Mouse (Mus musculus): ENCODE data around the gene Nat8f5. TPM values are rescaled to one million over a fixed set of nuclear protein-coding genes. Genes with fewer than 3 reads are reported as not detected.
"Not testable (repeated sequence)": the region's sequence is repeated elsewhere in the genome, so short reads cannot be mapped to it uniquely, and the experiment has no call there.

Nat8f5 gene
- polyA plus RNA-seq, 1 experiment from 2014 or later = not detected

GRCm38 (mm10) chr6:85831796-85832321 is 11.1 kb upstream of the Nat8f5 start, which contains the start of gene Nat8:
TSS of gene Nat8 (minus strand) at chr6:85832082.
- Histone ChIP-seq H3K4me1 (no peaks in the 10 kb centered on the region), H3K4me3 (replicated peaks) (no peak within 1 kb of the TSS), H3K27ac (no peak within 1 kb of the TSS), H3K4me2 (no peak within 1 kb of the TSS), H3K9ac (no peak within 1 kb of the TSS), H3K36me3 (replicated peaks) (no peaks in the 10 kb centered on the region), H3K27me3 (no peaks in the 10 kb centered on the region), H3K9me3 (no peaks in the 10 kb centered on the region)
- ATAC-seq (ENCODE audit: low FRiP score) = no peak
- 90% methylated on average over 7 of the region's 7 CpGs for WGBS

- no peaks in the 10 kb centered on the region for H3K27me3 ChIP-seq
- no peaks in the 10 kb centered on the region for H3K4me1 ChIP-seq
- H3K4me2 ChIP-seq = no peak overlapping the region
- H3K27ac ChIP-seq = no peak overlapping the region
- no peaks in the 10 kb centered on the region for H3K9me3 ChIP-seq
- no peak for ATAC-seq (ENCODE audit: low FRiP score)
- no peak overlapping the region for H3K9ac ChIP-seq
- 78% methylated on average over 1 of the region's 1 CpGs for WGBS
- H3K36me3 ChIP-seq (replicated peaks) = no peaks in the 10 kb centered on the region
- no peak overlapping the region for H3K4me3 ChIP-seq (replicated peaks)
Measured at GRCm38 (mm10) chr6:85829462-85829861, 8.7 kb upstream of the Nat8f5 start.

- 83% methylated on average over 2 of the region's 2 CpGs for WGBS
- no peaks in the 10 kb centered on the region for H3K9me3 ChIP-seq
Measured at GRCm38 (mm10) chr6:85825886-85826285, 5.1 kb upstream of the Nat8f5 start.

GRCm38 (mm10) chr6:85823382-85824090 is 2.8 kb upstream of the Nat8f5 start:
- Histone ChIP-seq H3K27ac (no peak overlapping the region), H3K36me3 (replicated peaks) (no peaks in the 10 kb centered on the region), H3K27me3 (no peaks in the 10 kb centered on the region), H3K4me3 (replicated peaks) (no peak overlapping the region), H3K4me2 (no peak overlapping the region), H3K9ac (no peak overlapping the region), H3K4me1 (no peaks in the 10 kb centered on the region), H3K9me3 (no peaks in the 10 kb centered on the region)
- no peak for ATAC-seq (ENCODE audit: low FRiP score)
- 92% methylated on average over 1 of the region's 1 CpGs for WGBS

More at GRCm38 (mm10) chr6:85825886-85826285, 5.1 kb upstream of the Nat8f5 start:
- Histone ChIP-seq H3K4me1 (no peaks in the 10 kb centered on the region), H3K27ac (no peak overlapping the region), H3K4me3 (replicated peaks) (no peak overlapping the region), H3K9ac (no peak overlapping the region), H3K4me2 (no peak overlapping the region), H3K36me3 (replicated peaks) (no peaks in the 10 kb centered on the region), H3K27me3 (no peaks in the 10 kb centered on the region)
- ATAC-seq (ENCODE audit: low FRiP score) = no peak

GRCm38 (mm10) chr6:85822286-85822685 is 1.5 kb upstream of the Nat8f5 start:
- 85% methylated on average over 4 of the region's 4 CpGs for WGBS
- Histone ChIP-seq H3K4me2 (no peak overlapping the region), H3K27me3 (no peaks in the 10 kb centered on the region), H3K36me3 (replicated peaks) (no peaks in the 10 kb centered on the region), H3K27ac (no peak overlapping the region), H3K9me3 (no peaks in the 10 kb centered on the region), H3K4me3 (replicated peaks) (no peak overlapping the region), H3K4me1 (no peaks in the 10 kb centered on the region), H3K9ac (no peak overlapping the region)
- ATAC-seq (ENCODE audit: low FRiP score) = no peak

GRCm38 (mm10) chr6:85818338-85818737 is 2.4 kb downstream of the Nat8f5 start:
- Histone ChIP-seq H3K9ac (no peak overlapping the region), H3K4me1 (no peaks in the 10 kb centered on the region), H3K27me3 (no peaks in the 10 kb centered on the region), H3K4me2 (no peak overlapping the region), H3K9me3 (no peaks in the 10 kb centered on the region), H3K4me3 (replicated peaks) (no peak overlapping the region), H3K27ac (no peak overlapping the region), H3K36me3 (replicated peaks) (no peaks in the 10 kb centered on the region)
- 20% methylated on average over 1 of the region's 1 CpGs for WGBS
- no peak for ATAC-seq (ENCODE audit: low FRiP score)

GRCm38 (mm10) chr6:85813339-85813738 is 7.4 kb downstream of the Nat8f5 start:
- ATAC-seq (ENCODE audit: low FRiP score) = no peak
- Histone ChIP-seq H3K4me1 (no peaks in the 10 kb centered on the region), H3K9ac (no peak overlapping the region), H3K27me3 (no peaks in the 10 kb centered on the region), H3K36me3 (replicated peaks) (no peaks in the 10 kb centered on the region), H3K9me3 (no peaks in the 10 kb centered on the region), H3K27ac (no peak overlapping the region), H3K4me2 (no peak overlapping the region), H3K4me3 (replicated peaks) (no peak overlapping the region)
- 87% methylated on average over 2 of the region's 2 CpGs for WGBS

- not testable (repeated sequence) for H3K36me3 ChIP-seq (replicated peaks); H3K4me1 ChIP-seq; H3K27ac ChIP-seq; H3K4me3 ChIP-seq (replicated peaks); H3K9me3 ChIP-seq; ATAC-seq (ENCODE audit: low FRiP score); H3K27me3 ChIP-seq; H3K9ac ChIP-seq; H3K4me2 ChIP-seq
- 68% methylated on average over 3 of the region's 3 CpGs for WGBS
Measured at GRCm38 (mm10) chr6:85810942-85811537, 9.7 kb downstream of the Nat8f5 start.

GRCm38 (mm10) chr6:85810514-85810913 is 10.3 kb downstream of the Nat8f5 start:
- H3K27me3 ChIP-seq; ATAC-seq (ENCODE audit: low FRiP score); H3K4me3 ChIP-seq (replicated peaks); H3K27ac ChIP-seq; H3K4me1 ChIP-seq; H3K9ac ChIP-seq; H3K9me3 ChIP-seq; H3K4me2 ChIP-seq; H3K36me3 ChIP-seq (replicated peaks): not testable (repeated sequence)
- 87% methylated on average over 3 of the region's 3 CpGs for WGBS

- H3K4me1 ChIP-seq; ATAC-seq (ENCODE audit: low FRiP score): not testable (repeated sequence)
- WGBS = 67% methylated on average over 3 of the region's 3 CpGs
Measured at GRCm38 (mm10) chr6:85809784-85810183, 11.0 kb downstream of the Nat8f5 start.

GRCm38 (mm10) chr6:85803180-85803579 is 17.6 kb downstream of the Nat8f5 start:
- H3K9ac ChIP-seq; H3K9me3 ChIP-seq; H3K4me2 ChIP-seq; H3K27me3 ChIP-seq; H3K4me1 ChIP-seq; H3K27ac ChIP-seq; H3K4me3 ChIP-seq (replicated peaks); H3K36me3 ChIP-seq (replicated peaks); ATAC-seq (ENCODE audit: low FRiP score): not testable (repeated sequence)
- WGBS = 83% methylated on average over 5 of the region's 5 CpGs

More at GRCm38 (mm10) chr6:85809784-85810183, 11.0 kb downstream of the Nat8f5 start:
- not testable (repeated sequence) for H3K9ac ChIP-seq; H3K36me3 ChIP-seq (replicated peaks); H3K27ac ChIP-seq; H3K4me2 ChIP-seq; H3K27me3 ChIP-seq; H3K9me3 ChIP-seq; H3K4me3 ChIP-seq (replicated peaks)
